Mouse (Mus musculus) heart, adult 2 months (tissue): Measurements from ENCODE around the gene Agap1.
A peak's percentile ranks its signal among the peaks of the same experiment; 100 is the strongest.

Experiments
- CTCF ChIP-seq: fragments of 200-600 bp; IDR thresholded peaks from 2 replicates; pipeline ENCODE4 v1.8.1; 2022; ENCODE audit warnings: antibody characterized with exemption, mild to moderate bottlenecking, moderate library complexity
- EP300 ChIP-seq: fragments of 200-500 bp; IDR thresholded peaks from 2 replicates; pipeline ENCODE4 v1.6.1; 2011; ENCODE audit warnings: low read depth, low read length, control low read depth; ENCODE audit not compliant: insufficient read depth

GRCm38 (mm10) chr1:89876346-89877072 lies 421.9 kb downstream of the Agap1 start:
- TF ChIP-seq CTCF (peak; percentile 5; the same call in 1 of the 2 replicates), EP300 (peak; percentile 55; the same call in 1 of the 2 replicates)
